Mouse (Mus musculus) limb, embryonic 14.5 days (tissue): ENCODE measurements around the gene Slc8a1. TPM values are rescaled to one million over a fixed set of nuclear protein-coding genes. Genes with fewer than 3 reads are reported as not detected.

ENCODE experiments used
- ATAC-seq: fragments of 200-750 bp; cut with Nextera tagmentation; 2 replicates; pipeline ENCODE4 v1.8.0; 2017; ENCODE audit warnings: low read depth, moderate number of reproducible peaks, moderate TSS enrichment; ENCODE audit not compliant: low FRiP score
- DNase-seq: peaks from one replicate; pipeline ENCODE4 v3.0.0-alpha.2; 2015; ENCODE audit warnings: low spot score
- H3K27ac ChIP-seq: fragments of 300-500 bp; sonication (generic); replicated peaks from 2 replicates; pipeline ENCODE4 v1.5.1; 2014; ENCODE audit warnings: low read depth, mild to moderate bottlenecking, low read length, moderate library complexity, mixed read lengths
- H3K27me3 ChIP-seq: fragments of 300-500 bp; sonication (generic); 2 replicates; pipeline ENCODE4 v1.6.1; 2014; ENCODE audit warnings: low read length, mixed read lengths; ENCODE audit not compliant: control insufficient read depth, insufficient read depth
- H3K36me3 ChIP-seq: fragments of 300-500 bp; sonication (generic); 2 replicates; pipeline ENCODE4 v1.6.1; 2014; ENCODE audit warnings: mild to moderate bottlenecking, low read length, moderate library complexity, mixed read lengths; ENCODE audit not compliant: control insufficient read depth, insufficient read depth
- H3K4me1 ChIP-seq: fragments of 300-500 bp; sonication (generic); 2 replicates; pipeline ENCODE4 v1.6.1; 2014; ENCODE audit warnings: antibody characterized with exemption, low read length, mixed read lengths; ENCODE audit not compliant: control insufficient read depth, insufficient read depth
- H3K4me2 ChIP-seq: fragments of 300-500 bp; sonication (generic); replicated peaks from 2 replicates; pipeline ENCODE4 v1.6.1; 2014; ENCODE audit warnings: low read depth, mild to moderate bottlenecking, low read length, moderate library complexity; ENCODE audit not compliant: severe bottlenecking
- H3K4me3 ChIP-seq: fragments of 300-500 bp; sonication (generic); replicated peaks from 2 replicates; pipeline ENCODE4 v1.5.1; 2014; ENCODE audit warnings: low read length
- H3K9ac ChIP-seq: fragments of 300-500 bp; sonication (generic); 2 replicates; pipeline ENCODE4 v1.6.1; 2014; ENCODE audit warnings: mild to moderate bottlenecking, low read depth, low read length, moderate library complexity; ENCODE audit not compliant: severe bottlenecking
- H3K9me3 ChIP-seq: fragments of 300-500 bp; sonication (generic); 2 replicates; pipeline ENCODE4 v1.6.1; 2016; ENCODE audit warnings: low read length; ENCODE audit not compliant: control insufficient read depth
- POLR2A ChIP-seq: fragments of 200-500 bp; IDR thresholded peaks from 2 replicates; pipeline ENCODE4 v1.8.0; 2012; ENCODE audit warnings: inconsistent platforms, mild to moderate bottlenecking, moderate library complexity, borderline replicate concordance; ENCODE audit not compliant: insufficient read depth, insufficient read length; ENCODE audit errors: extremely low read depth
- WGBS: fragments of 180-500 bp; shearing (Covaris S2); extraction: QIAGEN DNeasy Blood & Tissue Kit; methylation state at CpG from one replicate; pipeline ENCODE4 v1.1.7; 2014; 5-methylcytosine and 5-hydroxymethylcytosine counted together
- polyA plus RNA-seq, 2 experiments: library from polyadenylated mRNA; depleted of rRNA in 1 of 2; stranded (reverse) in 1 of 2; unstranded in 1 of 2; fragments of >200 nt; fragmentation: Nextera tagmentation in 1 of 2; extraction: Ambion mirVana in 1 of 2; gene quantifications; 2 replicates each; pipeline versions ENCODE4 v1.2.1 to v1.2.3; 2012 to 2014

The Slc8a1 gene
- polyA plus RNA-seq, 2 experiments: 9.1 to 9.8 TPM

DNA sequence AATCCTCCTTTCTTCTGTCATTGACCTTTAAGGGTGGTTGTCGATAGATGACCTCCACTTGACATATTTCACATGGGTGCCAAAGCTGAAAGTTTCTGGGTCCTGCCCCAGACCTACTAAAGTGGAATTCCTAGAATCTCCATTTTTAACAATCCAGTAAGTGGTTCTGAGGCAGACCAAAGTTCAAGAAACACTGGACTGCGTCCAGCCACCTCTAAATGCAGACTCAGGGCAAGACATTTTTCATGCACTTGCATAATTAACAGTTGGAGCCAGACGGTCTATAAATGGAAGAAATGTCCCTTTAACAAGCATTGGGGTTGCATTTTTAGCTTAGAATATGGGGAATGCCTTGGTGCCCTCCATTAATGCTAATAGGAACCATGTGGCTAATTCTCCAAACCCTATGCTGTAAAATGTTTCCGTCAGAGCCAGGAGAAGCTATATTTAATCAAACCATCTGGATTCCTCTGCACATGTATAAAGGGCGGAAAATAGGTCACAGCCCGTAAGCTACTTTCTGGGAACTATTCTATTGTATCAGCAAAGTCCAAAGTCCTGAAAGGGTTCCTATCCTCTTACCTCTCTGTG, 224.7 kb downstream of the Slc8a1 start:
- Histone ChIP-seq H3K9me3 (no peaks in the 10 kb centered on the region), H3K27me3 (no peaks in the 10 kb centered on the region), H3K9ac (no peak overlapping the region), H3K36me3 (no peaks in the 10 kb centered on the region), H3K4me1 (peaks cover 12% of the 10 kb centered on the region), H3K4me2 (no peak overlapping the region), H3K27ac (no peak overlapping the region), H3K4me3 (no peak overlapping the region)
- TF ChIP-seq POLR2A: no peak
- WGBS: 18% methylated on average over 6 of the region's 6 CpGs
- peak; percentile 74 for DNase-seq
- peak; percentile 79 for ATAC-seq

DNA sequence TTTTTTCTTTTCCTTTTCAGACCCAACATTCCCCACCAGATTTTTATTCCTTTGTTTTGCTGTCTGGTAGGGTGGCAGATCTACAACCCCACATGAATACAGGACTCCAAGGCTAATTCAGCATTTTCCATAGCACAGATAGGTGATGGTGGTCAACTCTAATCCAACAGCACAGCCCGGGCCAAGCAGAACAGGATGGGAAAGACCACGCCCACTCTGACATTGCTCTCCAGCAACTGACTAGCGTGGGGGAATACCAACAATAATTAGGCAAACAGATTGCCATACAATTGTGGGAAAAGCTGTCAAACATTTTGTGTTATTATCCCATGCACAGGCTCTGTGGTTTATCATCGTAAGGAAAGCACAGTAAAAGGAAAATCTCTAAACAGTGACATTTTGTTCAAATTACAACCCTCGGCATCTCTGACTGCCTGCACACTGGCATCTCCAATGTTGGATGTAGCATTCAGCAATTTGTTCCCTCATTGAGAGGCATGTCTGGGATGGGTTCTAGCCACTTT, 233.0 kb downstream of the Slc8a1 start:
- 72% methylated on average over 5 of the region's 5 CpGs for whole genome bisulfite sequencing
- Histone ChIP-seq H3K4me3 (no peak overlapping the region), H3K4me1 (no peaks in the 10 kb centered on the region), H3K27me3 (no peaks in the 10 kb centered on the region), H3K9me3 (no peaks in the 10 kb centered on the region), H3K27ac (no peak overlapping the region), H3K9ac (no peak overlapping the region), H3K36me3 (no peaks in the 10 kb centered on the region), H3K4me2 (no peak overlapping the region)
- ATAC-seq (no peak), DNase-seq (no peak)
- TF ChIP-seq POLR2A: no peak

DNA sequence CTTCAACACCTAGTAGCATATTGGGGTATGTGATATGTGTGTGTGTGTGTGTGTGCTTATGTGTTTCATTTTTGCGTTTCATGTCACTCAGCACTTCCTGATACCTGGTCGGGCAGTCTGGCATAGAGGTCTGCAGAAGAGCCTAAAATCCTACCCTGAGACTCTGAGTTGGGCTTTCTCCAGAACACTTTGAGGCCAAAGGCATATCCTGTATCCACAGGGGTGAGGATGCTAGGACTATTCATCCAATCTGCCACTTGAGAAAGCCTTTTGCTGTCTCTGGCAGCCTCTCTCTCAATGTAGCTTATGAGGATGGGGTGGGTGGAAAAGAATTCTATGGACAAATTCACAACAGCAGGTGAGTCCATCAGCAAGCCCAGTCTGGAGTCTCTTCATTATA, 234.1 kb downstream of the Slc8a1 start:
- Histone ChIP-seq H3K4me3 (no peak overlapping the region), H3K27me3 (no peaks in the 10 kb centered on the region), H3K9ac (no peak overlapping the region), H3K9me3 (no peaks in the 10 kb centered on the region), H3K27ac (no peak overlapping the region), H3K36me3 (no peaks in the 10 kb centered on the region), H3K4me2 (no peak overlapping the region), H3K4me1 (no peaks in the 10 kb centered on the region)
- DNase-seq (no peak), ATAC-seq (no peak)
- WGBS: 85% methylated on average over 2 of the region's 2 CpGs
- no peak for TF ChIP-seq POLR2A

DNA sequence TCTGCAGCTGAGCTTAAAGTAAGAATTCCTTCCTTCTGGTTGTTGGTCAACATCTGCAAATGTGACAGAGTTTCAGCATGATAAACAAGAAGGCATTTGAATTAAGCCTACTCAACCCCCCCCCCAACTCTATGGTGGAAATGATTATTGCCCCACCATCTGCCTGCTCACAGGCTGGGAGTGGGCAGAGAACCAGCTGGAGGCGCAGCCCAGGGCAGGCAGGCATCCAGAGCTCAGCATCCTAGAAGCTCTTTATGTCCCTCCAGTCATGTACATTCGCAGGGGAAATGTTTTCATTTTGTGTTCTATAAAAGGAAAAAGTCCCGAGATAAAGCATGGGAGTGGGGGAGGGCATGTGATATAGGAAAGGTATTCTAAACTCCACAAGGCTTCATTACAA, 235.4 kb downstream of the Slc8a1 start:
- 58% methylated on average over 3 of the region's 3 CpGs for WGBS
- Histone ChIP-seq H3K4me3 (no peak overlapping the region), H3K27me3 (no peaks in the 10 kb centered on the region), H3K27ac (no peak overlapping the region), H3K36me3 (no peaks in the 10 kb centered on the region), H3K9me3 (no peaks in the 10 kb centered on the region), H3K9ac (no peak overlapping the region), H3K4me1 (peaks cover 4% of the 10 kb centered on the region; the same call in 1 of the 2 replicates), H3K4me2 (no peak overlapping the region)
- TF ChIP-seq POLR2A: no peak
- DNase-seq: no peak
- ATAC-seq: no peak

DNA sequence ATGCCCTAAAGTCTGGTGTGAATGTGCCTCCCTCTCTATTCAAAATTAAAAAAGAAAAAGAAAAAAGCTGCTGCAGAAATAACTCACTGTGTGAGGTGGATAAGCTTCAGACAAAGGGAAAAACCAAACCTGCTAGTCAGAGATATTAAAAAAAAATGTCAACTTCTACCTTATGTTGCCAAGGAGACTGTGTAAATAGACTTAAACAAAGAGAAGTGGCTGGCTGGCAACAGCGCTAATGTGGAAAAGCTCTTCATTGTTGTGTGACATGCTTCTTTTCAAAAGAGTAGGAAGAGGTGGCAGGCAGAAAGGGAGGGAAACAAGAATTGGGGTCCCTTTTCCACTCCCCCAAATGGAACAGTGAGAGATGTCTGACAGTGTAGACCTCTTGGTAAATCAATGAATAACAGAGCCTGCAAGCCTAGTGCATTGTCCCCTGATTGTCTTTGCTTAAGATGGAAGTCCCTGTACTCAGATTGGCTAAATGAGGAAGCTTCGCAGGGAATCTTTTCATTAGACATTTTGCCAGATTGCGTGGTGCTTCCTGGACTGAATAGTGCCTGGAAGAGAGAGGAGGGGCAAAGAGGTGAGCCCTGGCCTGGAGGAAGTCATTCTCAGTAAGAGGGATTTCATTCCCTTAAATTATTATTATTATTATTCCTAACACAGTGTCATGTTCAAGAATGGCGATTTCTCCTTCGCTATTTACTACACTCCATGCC, 237.3 kb downstream of the Slc8a1 start:
- no peak overlapping the region for H3K4me2 ChIP-seq
- no peak overlapping the region for H3K27ac ChIP-seq
- TF ChIP-seq POLR2A: no peak
- no peak overlapping the region for H3K4me3 ChIP-seq
- no peaks in the 10 kb centered on the region for H3K27me3 ChIP-seq
- no peaks in the 10 kb centered on the region for H3K9me3 ChIP-seq
- no peak overlapping the region for H3K9ac ChIP-seq
- no peak for ATAC-seq
- peaks cover 4% of the 10 kb centered on the region; the same call in 1 of the 2 replicates for H3K4me1 ChIP-seq
- H3K36me3 ChIP-seq: no peaks in the 10 kb centered on the region
- DNase-seq: no peak
- WGBS: 90% methylated on average over 5 of the region's 5 CpGs
